Mouse (Mus musculus) gastrocnemius, postnatal 14 days (tissue): ENCODE results near the gene Csmd2. TPM values are rescaled to one million over a fixed set of nuclear protein-coding genes. Genes with fewer than 3 reads are reported as not detected.
"Not testable (repeated sequence)": the region's sequence is repeated elsewhere in the genome, so short reads cannot be mapped to it uniquely, and the experiment has no call there.

ENCODE experiments used
- DNase-seq: peaks from one replicate; pipeline ENCODE4 v3.0.0; 2021; ENCODE audit warnings: mixed read lengths
- intact Hi-C: fragments of 180-260 bp; cut with DNase I; formaldehyde crosslinking; loops from one replicate; pipeline ENCODE4 v1.15.1; 2025; ENCODE audit warnings: low total_unique reads
- total RNA-seq, 2 experiments: library from RNA; stranded (reverse); gene quantifications; 2 replicates each; pipeline ENCODE4 v1.2.3; 2021

Gene Csmd2
- total RNA-seq, 2 experiments from 2014 or later = 0.08 to 0.18 TPM

- intact Hi-C loops = no loop called here
- no peak for DNase-seq
These were observed 40.6 kb downstream of the Csmd2 start for GRCm38 (mm10) chr4:128028294-128028693.

- no peak for DNase-seq
- intact Hi-C loops = no loop called here
These were observed 54.2 kb downstream of the Csmd2 start for GRCm38 (mm10) chr4:128041901-128042300.

DNA sequence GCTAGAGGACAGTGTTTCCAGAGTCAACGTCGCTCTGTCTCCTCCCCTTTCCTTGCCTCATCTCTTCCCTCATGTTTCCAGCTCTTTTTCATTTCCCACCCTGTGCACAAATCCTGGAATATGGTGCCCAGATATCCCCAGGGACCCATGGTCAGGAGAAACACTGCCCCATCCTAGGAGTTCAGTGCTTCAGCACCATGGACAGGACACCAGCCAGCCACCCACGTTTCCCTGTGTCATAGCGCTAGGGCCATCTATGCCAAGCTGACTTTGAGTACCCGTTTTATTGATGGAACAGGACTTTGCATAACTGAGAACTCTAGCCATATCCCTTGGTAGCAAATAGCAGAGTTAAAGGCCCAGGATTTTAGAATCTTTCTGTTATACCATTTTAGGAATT lies 55.0 kb downstream of the Csmd2 start:
- no peak for DNase-seq
- intact Hi-C loops = no loop called here

GRCm38 (mm10) chr4:128048716-128049115 lies 61.1 kb downstream of the Csmd2 start:
- DNase-seq = no peak
- intact Hi-C loops = no loop called here

DNA sequence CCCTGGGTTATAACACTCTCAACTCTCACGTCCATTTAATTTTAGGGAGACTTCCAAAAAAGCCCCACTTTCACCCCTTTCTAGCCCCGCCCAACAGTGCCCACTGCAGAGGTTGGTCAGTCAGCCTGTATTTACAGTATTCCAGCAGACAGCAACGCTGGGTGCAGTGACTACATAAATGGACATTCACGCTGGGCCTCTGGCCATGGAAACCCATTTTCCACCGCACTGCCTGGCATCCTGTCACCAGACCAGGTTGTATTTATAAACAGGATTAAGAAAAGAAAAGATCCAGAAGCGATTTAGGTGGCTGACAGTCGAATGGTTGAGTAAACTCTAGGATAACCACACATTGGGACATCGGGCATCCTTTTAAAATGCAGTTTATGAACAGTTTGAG lies 65.0 kb downstream of the Csmd2 start:
- DNase-seq = no peak
- intact Hi-C loops = no loop called here

DNA sequence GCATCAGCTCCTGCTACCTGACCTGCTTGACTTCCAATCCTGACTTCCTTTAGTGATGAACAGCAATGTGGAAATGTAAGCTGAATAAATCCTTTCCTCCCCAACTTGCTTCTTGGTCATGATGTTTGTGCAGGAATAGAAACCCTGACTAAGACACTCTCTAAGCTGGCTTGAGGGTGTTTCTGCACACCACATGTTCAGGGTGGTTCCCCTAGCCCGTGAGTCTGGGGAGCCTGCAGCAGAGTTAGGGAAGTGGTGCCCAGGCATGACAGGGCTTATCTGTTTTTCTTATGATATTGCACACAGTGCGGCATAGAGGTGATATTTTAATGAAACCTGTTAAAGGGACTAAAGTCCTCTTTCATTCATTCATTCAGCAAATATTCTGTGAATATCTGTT lies 73.6 kb downstream of the Csmd2 start:
- intact Hi-C loops, DNase-seq: not testable (repeated sequence)

- intact Hi-C loops = no loop called here
- no peak for DNase-seq
These were observed 79.5 kb downstream of the Csmd2 start for GRCm38 (mm10) chr4:128067189-128067588.

DNA sequence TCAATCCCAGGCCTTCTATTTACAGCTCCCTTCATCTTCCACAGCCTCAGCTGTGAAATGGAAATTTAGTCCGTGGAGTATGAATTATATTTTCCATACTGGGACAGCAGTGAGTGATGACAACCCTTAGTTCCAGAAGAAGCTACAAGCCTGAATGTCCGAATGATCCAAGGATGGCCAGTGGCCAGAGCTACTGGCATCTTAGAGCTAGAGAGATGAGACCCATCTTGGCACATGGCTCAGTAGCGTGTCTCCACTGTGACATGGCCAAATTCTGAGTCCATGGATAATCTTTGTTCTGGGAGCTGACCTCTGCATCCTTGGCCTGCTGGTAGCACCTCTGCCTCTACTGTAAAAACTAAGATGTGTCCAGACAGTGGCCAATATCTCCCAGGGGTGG lies 96.8 kb downstream of the Csmd2 start:
- intact Hi-C loops = no loop called here
- DNase-seq = no peak

GRCm38 (mm10) chr4:128085096-128085495 lies 97.4 kb downstream of the Csmd2 start:
- no peak for DNase-seq
- intact Hi-C loops = no loop called here

- DNase-seq = peak; percentile 18
These were observed 99.5 kb downstream of the Csmd2 start for GRCm38 (mm10) chr4:128087147-128087606.

DNA sequence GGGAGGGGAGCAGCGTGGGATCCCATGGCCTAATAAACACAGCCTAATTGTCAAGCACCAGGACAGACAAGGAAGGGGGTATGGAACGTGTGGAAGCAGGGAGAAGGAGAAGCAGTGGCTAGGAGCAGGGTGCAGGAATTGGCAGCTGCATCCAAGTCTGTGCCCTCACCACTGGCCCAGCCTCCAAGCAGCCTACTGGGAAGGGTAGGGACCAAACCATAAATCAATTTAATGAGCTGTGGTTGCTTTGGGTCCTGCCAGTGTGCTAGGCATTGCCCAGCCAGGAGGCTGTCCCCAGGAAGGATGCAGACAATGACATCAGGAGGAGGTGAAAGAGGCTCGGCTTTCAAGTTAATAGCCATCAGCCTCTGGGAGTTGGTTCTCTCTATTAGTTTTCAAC lies 100.0 kb downstream of the Csmd2 start:
- intact Hi-C loops = no loop called here
- DNase-seq = peak; percentile 15

More at GRCm38 (mm10) chr4:128087147-128087606, 99.5 kb downstream of the Csmd2 start:
- intact Hi-C loops = no loop called here

- intact Hi-C loops = no loop called here
These were observed 100.6 kb downstream of the Csmd2 start for GRCm38 (mm10) chr4:128088264-128088663.

DNA sequence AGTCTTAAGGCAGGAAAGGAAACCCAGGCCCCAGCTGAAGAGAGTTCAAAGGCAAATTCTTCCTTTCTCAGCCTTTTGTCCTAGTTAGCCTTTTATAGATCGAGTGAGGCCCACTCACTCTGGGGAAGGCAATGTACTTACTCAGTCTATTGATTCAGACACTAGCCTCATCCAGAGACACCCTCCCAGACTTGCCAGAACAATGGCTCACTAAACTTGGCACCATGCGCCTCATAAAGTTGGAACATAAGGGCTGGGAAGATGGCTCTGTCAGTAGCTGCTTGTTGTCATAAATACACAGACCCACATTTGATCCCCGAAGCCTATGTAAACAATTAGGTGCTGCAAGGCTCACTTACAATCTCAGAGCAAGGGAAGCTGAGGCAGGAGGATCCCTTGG lies 104.3 kb downstream of the Csmd2 start:
- intact Hi-C loops = no loop called here
- no peak for DNase-seq

More at GRCm38 (mm10) chr4:128088264-128088663, 100.6 kb downstream of the Csmd2 start:
- no peak for DNase-seq

GRCm38 (mm10) chr4:128099515-128099914 lies 111.9 kb downstream of the Csmd2 start:
- DNase-seq = no peak
- intact Hi-C loops = no loop called here

DNA sequence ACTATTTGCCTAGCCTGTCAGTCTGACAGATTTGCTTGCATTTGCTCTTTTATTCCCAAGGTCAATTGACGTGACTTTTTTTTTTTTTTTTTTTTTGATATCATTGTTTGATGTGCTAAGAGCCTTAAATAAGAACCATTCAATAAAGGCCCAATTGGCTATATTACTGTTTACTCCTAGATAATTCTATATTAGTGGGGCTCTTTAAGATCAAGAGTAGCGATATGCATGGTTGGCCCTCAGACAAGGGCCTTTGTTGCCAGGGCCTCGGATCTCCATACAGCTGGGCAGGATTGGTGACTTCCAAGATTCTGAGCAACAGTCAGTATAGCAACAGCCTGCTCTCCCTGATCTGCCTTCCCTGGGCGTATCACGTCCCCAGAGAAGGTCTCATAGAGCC lies 112.9 kb downstream of the Csmd2 start:
- intact Hi-C loops = no loop called here
- no peak for DNase-seq

- intact Hi-C loops = no loop called here
These were observed 128.7 kb downstream of the Csmd2 start for GRCm38 (mm10) chr4:128116331-128116730.

GRCm38 (mm10) chr4:128123281-128123680 lies 135.6 kb downstream of the Csmd2 start:
- no peak for DNase-seq
- intact Hi-C loops = no loop called here

More at GRCm38 (mm10) chr4:128116331-128116730, 128.7 kb downstream of the Csmd2 start:
- DNase-seq = no peak

DNA sequence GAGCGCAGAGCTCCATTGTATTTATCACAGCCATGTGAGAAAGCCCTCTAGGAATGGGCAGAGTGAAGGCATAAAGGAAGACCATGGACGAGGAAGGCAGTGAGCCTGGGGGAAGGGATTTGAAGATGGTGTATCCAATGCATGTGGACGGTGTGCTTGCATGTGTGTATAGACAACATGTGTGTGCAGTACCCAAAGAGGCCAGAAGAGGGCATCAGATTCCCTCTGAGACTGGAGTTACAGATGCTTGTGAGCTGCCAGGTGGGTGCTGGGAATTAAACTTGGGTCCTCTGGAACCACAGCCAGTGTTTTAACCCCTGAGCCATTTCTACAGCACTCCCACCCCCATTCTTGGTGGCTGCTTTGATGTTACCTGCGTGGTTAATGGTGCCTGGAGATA lies 137.1 kb downstream of the Csmd2 start:
- no peak for DNase-seq
- intact Hi-C loops = no loop called here

DNA sequence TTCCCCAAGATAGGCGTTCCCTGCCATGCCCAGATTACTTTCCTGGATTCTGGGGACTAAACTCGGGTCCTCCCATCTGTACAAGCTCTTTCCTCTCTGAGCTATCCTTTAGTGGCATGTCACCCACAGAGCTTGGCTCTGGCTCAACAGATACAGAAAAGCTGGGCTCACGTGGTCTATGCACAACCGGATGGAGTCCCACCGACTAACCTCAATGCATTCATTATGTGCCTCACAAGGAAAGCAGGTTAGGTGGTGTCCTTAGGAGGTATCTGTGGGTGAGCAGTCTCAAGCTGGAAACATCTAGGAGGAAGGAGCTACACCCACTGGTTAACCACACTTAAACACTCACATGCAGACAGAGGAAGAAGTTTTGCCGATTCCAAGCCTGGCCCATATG lies 140.9 kb downstream of the Csmd2 start:
- intact Hi-C loops = no loop called here
- DNase-seq = no peak

DNA sequence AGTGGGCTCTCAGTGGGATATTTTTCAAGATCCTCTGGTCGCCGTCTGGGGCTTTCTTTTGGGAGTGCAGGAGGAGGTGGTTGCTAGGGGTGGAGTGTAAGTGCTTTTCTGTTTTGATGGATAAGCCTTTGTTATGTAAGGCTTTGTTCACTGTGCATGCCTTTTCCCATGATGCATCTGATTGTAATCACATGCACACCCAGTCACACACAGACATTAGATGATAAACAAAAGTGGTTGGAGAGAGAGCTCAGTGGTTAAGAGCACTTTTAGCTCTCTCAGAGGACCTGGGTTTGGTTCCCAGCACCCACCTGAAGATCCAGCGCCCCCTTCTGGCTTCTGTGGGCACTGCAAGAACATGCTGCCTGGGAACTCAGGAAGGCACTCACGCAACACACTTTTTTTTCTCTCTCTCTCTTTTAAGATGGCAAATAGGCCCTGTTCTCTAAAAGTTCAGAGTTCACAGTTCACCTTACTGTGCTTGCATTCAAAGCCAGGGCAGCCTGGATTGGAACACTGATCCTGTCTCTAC lies 143.0 kb downstream of the Csmd2 start:
- intact Hi-C loops = no loop called here
- DNase-seq = no peak

GRCm38 (mm10) chr4:128131666-128132065 lies 144.0 kb downstream of the Csmd2 start:
- no peak for DNase-seq
- intact Hi-C loops = no loop called here
